Mouse (Mus musculus) heart, embryonic 11.5 days (tissue): ENCODE measurements around the gene Lsamp. TPM values are rescaled to one million over a fixed set of nuclear protein-coding genes. Genes with fewer than 3 reads are reported as not detected.

ENCODE experiments used
- ATAC-seq: fragments of 200-750 bp; cut with Nextera tagmentation; replicated peaks from 2 replicates; pipeline ENCODE4 v1.8.0; 2017; ENCODE audit warnings: moderate library complexity; ENCODE audit not compliant: insufficient number of reproducible peaks, low FRiP score, low TSS enrichment
- H3K27ac ChIP-seq: fragments of 300-500 bp; sonication (generic); 2 replicates; pipeline ENCODE4 v1.5.1; 2014; ENCODE audit warnings: mild to moderate bottlenecking, low read depth, low read length
- H3K27me3 ChIP-seq: fragments of 300-500 bp; sonication (generic); 2 replicates; pipeline ENCODE4 v1.6.1; 2014; ENCODE audit warnings: mild to moderate bottlenecking, low read length, mixed read lengths; ENCODE audit not compliant: control insufficient read depth, insufficient read depth
- H3K36me3 ChIP-seq: fragments of 300-500 bp; sonication (generic); 2 replicates; pipeline ENCODE4 v1.6.1; 2014; ENCODE audit warnings: mild to moderate bottlenecking, low read length, moderate library complexity, mixed read lengths; ENCODE audit not compliant: control insufficient read depth, insufficient read depth
- H3K4me1 ChIP-seq: fragments of 300-500 bp; sonication (generic); 2 replicates; pipeline ENCODE4 v1.6.1; 2014; ENCODE audit warnings: low read length; ENCODE audit not compliant: control insufficient read depth, insufficient read depth
- H3K4me2 ChIP-seq: fragments of 300-500 bp; sonication (generic); 2 replicates; pipeline ENCODE4 v1.6.1; 2014; ENCODE audit warnings: mild to moderate bottlenecking, moderate library complexity
- H3K4me3 ChIP-seq: fragments of 300-500 bp; sonication (generic); 2 replicates; pipeline ENCODE4 v1.5.1; 2014; ENCODE audit warnings: low read depth, low read length
- H3K9ac ChIP-seq: fragments of 300-500 bp; sonication (generic); 2 replicates; pipeline ENCODE4 v1.6.1; 2014; ENCODE audit warnings: mild to moderate bottlenecking, low read depth, low read length, moderate library complexity
- H3K9me3 ChIP-seq: fragments of 300-500 bp; sonication (generic); replicated peaks from 2 replicates; pipeline ENCODE4 v1.6.1; 2016; ENCODE audit warnings: low read length; ENCODE audit not compliant: control insufficient read depth
- WGBS: fragments of 180-500 bp; shearing (Covaris S2); extraction: QIAGEN DNeasy Blood & Tissue Kit; methylation state at CpG from one replicate; pipeline ENCODE4 v1.1.7; 2014; ENCODE audit not compliant: insufficient replicate concordance; 5-methylcytosine and 5-hydroxymethylcytosine counted together
- polyA plus RNA-seq: library from polyadenylated mRNA; unstranded; fragments of >200 nt; fragmentation: Nextera tagmentation; extraction: Ambion mirVana; gene quantifications from 2 replicates; pipeline ENCODE4 v1.2.1, GENCODE M21; 2014

Gene Lsamp
- polyA plus RNA-seq, 1 experiment from 2014 or later: 1.2 TPM

DNA sequence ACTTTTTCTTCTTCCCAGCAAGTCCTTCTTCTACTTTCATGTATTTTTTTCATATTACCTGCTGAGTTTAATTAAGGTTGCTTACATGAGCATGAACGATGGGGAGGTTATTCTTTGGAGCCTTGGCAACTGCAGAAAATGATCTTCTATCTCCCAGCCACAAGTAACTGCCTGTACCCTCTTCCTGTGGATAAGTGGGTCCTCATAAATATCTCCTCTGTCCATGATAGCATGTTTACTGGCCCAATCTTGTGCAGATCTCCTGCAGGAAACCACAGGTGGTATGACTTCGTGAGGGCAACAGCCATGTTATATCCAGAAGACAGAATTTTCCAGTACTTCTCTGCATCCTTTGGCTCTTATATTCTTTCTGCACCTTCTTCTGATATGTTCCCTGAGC, 2129.1 kb downstream of the Lsamp start:
- Histone ChIP-seq H3K4me3 (no peak overlapping the region), H3K9ac (no peak overlapping the region), H3K27ac (no peak overlapping the region), H3K4me1 (no peaks in the 10 kb centered on the region), H3K27me3 (no peaks in the 10 kb centered on the region), H3K36me3 (no peaks in the 10 kb centered on the region), H3K4me2 (no peak overlapping the region), H3K9me3 (no peaks in the 10 kb centered on the region)
- ATAC-seq: no peak
- WGBS: 69% methylated on average over 2 of the region's 2 CpGs

- no peaks in the 10 kb centered on the region for H3K9me3 ChIP-seq
- no peaks in the 10 kb centered on the region for H3K27me3 ChIP-seq
- H3K9ac ChIP-seq: no peak overlapping the region
- H3K4me2 ChIP-seq: no peak overlapping the region
- no peak overlapping the region for H3K27ac ChIP-seq
- ATAC-seq: no peak
- H3K4me3 ChIP-seq: no peak overlapping the region
- WGBS: 80% methylated on average over 6 of the region's 6 CpGs
- H3K4me1 ChIP-seq: no peaks in the 10 kb centered on the region
- H3K36me3 ChIP-seq: no peaks in the 10 kb centered on the region
Observed at GRCm38 (mm10) chr16:42121788-42122187, 2137.6 kb downstream of the Lsamp start.

- WGBS: 80% methylated on average over 4 of the region's 4 CpGs
- H3K27ac ChIP-seq: no peak overlapping the region
- no peak for ATAC-seq
- no peak overlapping the region for H3K9ac ChIP-seq
- H3K27me3 ChIP-seq: no peaks in the 10 kb centered on the region
- H3K4me2 ChIP-seq: no peak overlapping the region
- no peaks in the 10 kb centered on the region for H3K36me3 ChIP-seq
- no peaks in the 10 kb centered on the region for H3K4me1 ChIP-seq
- no peak overlapping the region for H3K4me3 ChIP-seq
- no peaks in the 10 kb centered on the region for H3K9me3 ChIP-seq
Observed at GRCm38 (mm10) chr16:42123826-42124225, 2139.7 kb downstream of the Lsamp start.

DNA sequence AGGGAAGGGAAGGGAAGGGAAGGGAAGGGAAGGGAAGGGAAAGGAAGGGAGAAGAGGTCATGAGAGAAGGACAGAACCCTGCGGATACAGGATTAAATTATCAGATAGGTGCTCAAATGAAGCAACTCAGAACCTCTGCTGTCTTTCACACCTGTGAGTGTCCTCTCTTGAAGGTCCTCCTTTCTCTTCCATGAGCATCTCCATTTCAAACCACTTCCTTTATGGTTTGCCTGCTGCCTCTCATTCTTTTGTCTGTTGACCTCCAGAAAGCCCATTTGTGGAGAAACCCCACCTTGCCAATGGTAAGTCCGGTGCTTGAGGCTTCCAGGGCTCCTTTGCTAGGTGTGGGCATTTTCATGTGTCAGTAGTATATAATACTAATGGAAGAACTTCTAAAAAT, 2141.9 kb downstream of the Lsamp start:
- H3K27ac ChIP-seq: no peak overlapping the region
- H3K9ac ChIP-seq: no peak overlapping the region
- ATAC-seq: no peak
- 72% methylated on average over 2 of the region's 2 CpGs for WGBS
- H3K4me3 ChIP-seq: no peak overlapping the region
- no peaks in the 10 kb centered on the region for H3K4me1 ChIP-seq
- H3K9me3 ChIP-seq: no peaks in the 10 kb centered on the region
- H3K27me3 ChIP-seq: no peaks in the 10 kb centered on the region
- no peak overlapping the region for H3K4me2 ChIP-seq
- no peaks in the 10 kb centered on the region for H3K36me3 ChIP-seq

- WGBS: 76% methylated on average over 6 of the region's 6 CpGs
- H3K27me3 ChIP-seq: no peaks in the 10 kb centered on the region
Observed at GRCm38 (mm10) chr16:42147164-42147563, 2163.0 kb downstream of the Lsamp start.

DNA sequence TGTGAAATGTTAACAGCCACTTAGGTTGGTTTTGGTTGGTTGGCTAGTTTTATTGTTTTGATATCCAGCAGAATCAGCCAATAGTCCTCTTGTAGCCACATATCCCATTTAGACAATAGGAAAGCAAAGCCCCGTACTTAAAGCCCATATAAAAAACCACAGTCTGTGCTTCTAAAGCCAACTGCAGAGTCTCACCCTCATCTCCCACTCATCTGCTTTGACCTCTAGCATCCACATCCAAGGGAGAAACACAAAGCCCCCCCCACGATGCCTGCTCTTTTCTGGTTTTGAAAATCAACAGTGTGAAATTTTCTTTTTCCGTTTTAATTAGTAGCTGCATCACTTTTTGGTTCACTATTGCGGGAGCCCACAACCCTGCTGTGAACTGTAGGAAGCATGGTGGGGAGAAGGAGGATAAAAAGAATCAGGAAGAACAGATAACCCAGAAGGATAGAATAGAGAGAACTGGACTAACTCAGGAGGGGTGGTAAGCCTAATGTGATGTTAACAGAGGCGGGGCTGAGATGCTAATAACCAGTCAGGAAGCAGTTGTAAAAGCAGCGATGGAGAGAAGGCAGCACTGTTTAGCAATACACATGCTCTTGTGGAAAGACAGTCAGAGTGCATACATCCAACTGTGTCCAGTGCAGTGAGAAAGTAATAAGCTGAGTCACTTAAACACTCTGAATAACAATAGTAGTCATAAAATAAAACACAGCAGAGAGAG, 2165.2 kb downstream of the Lsamp start:
- Histone ChIP-seq H3K27ac (no peak overlapping the region), H3K36me3 (no peaks in the 10 kb centered on the region), H3K4me3 (no peak overlapping the region), H3K27me3 (no peaks in the 10 kb centered on the region), H3K9ac (no peak overlapping the region), H3K9me3 (no peaks in the 10 kb centered on the region), H3K4me2 (no peak overlapping the region), H3K4me1 (peaks cover 3% of the 10 kb centered on the region; the same call in 1 of the 2 replicates)
- ATAC-seq: no peak
- WGBS: 63% methylated on average over 6 of the region's 6 CpGs

More at GRCm38 (mm10) chr16:42147164-42147563, 2163.0 kb downstream of the Lsamp start:
- H3K4me2 ChIP-seq: no peak overlapping the region
- H3K36me3 ChIP-seq: no peaks in the 10 kb centered on the region
- no peak for ATAC-seq
- H3K9me3 ChIP-seq: no peaks in the 10 kb centered on the region
- H3K27ac ChIP-seq: no peak overlapping the region
- H3K9ac ChIP-seq: no peak overlapping the region
- no peaks in the 10 kb centered on the region for H3K4me1 ChIP-seq
- H3K4me3 ChIP-seq: no peak overlapping the region

- H3K4me3 ChIP-seq: no peak overlapping the region
- H3K9ac ChIP-seq: no peak overlapping the region
Observed at GRCm38 (mm10) chr16:42152640-42153039, 2168.5 kb downstream of the Lsamp start.

DNA sequence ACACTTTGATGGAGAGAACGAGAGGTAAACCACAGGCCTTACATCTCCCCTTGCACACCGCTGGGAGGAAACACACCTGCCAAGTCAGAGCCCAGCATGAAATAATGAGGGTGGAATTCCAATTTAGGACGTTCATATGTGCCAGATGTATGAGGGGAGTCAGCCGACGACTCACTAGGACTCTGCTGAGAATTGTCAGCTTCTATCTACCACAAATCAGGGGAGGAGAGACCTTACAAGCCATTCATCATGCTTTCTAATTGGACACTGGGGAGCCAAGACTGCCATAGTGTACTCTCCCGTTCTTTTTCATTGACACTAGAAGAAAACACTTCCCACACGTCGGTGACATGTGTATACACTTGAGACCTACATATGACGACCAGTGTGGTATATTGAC, 2173.7 kb downstream of the Lsamp start:
- H3K4me1 ChIP-seq: no peaks in the 10 kb centered on the region; the same call in 1 of the 2 replicates
- no peaks in the 10 kb centered on the region for H3K9me3 ChIP-seq
- no peaks in the 10 kb centered on the region for H3K36me3 ChIP-seq
- no peak overlapping the region for H3K9ac ChIP-seq
- no peak for ATAC-seq
- H3K4me3 ChIP-seq: no peak overlapping the region
- H3K4me2 ChIP-seq: no peak overlapping the region
- no peaks in the 10 kb centered on the region for H3K27me3 ChIP-seq
- 70% methylated on average over 9 of the region's 9 CpGs for WGBS
- H3K27ac ChIP-seq: no peak overlapping the region

More at GRCm38 (mm10) chr16:42152640-42153039, 2168.5 kb downstream of the Lsamp start:
- Histone ChIP-seq H3K27me3 (no peaks in the 10 kb centered on the region), H3K4me1 (peaks cover 3% of the 10 kb centered on the region; the same call in 1 of the 2 replicates), H3K27ac (no peak overlapping the region), H3K4me2 (peak overlapping the region; percentile 46), H3K9me3 (no peaks in the 10 kb centered on the region), H3K36me3 (no peaks in the 10 kb centered on the region)
- no peak for ATAC-seq
- WGBS: 43% methylated on average over 8 of the region's 8 CpGs

DNA sequence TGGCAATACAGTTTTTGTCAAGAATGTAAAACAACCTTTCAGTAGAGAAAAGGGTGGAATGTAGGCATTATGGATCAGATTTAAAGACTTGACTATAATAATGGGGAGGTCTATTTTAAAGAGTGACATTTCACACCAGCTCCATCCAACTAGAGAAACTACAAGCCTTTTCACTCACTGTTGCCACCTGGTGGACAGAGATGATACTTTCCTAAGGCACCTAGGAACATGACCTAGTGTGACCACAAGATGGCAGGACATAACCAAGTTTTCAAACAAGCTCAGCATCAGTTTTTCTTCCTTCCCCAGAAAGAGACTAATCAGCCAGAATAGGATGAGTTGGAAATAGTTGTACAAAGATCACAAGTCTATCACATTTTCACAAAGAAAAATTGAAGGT, 2180.8 kb downstream of the Lsamp start:
- ATAC-seq: no peak
- Histone ChIP-seq H3K9ac (no peak overlapping the region), H3K4me1 (no peaks in the 10 kb centered on the region), H3K27ac (no peak overlapping the region), H3K4me3 (no peak overlapping the region), H3K4me2 (no peak overlapping the region), H3K27me3 (no peaks in the 10 kb centered on the region), H3K9me3 (no peaks in the 10 kb centered on the region), H3K36me3 (no peaks in the 10 kb centered on the region)
